Mouse (Mus musculus) midbrain, postnatal 0 days (tissue): ENCODE measurements around the gene Gamt. TPM values are rescaled to one million over a fixed set of nuclear protein-coding genes. Genes with fewer than 3 reads are reported as not detected.

ENCODE experiments used
- ATAC-seq: fragments of 200-750 bp; cut with Nextera tagmentation; 2 replicates; pipeline ENCODE4 v1.8.0; 2017; ENCODE audit warnings: moderate number of reproducible peaks, mild to moderate bottlenecking, moderate TSS enrichment, moderate library complexity; ENCODE audit not compliant: low FRiP score
- DNase-seq: peaks from one replicate; pipeline ENCODE4 v3.0.0-alpha.2; 2015; ENCODE audit warnings: low spot score
- H3K27ac ChIP-seq: fragments of 300-500 bp; sonication (generic); 2 replicates; pipeline ENCODE4 v1.5.1; 2014; ENCODE audit warnings: low read depth, mild to moderate bottlenecking, low read length, mixed read lengths
- H3K27me3 ChIP-seq: fragments of 300-500 bp; sonication (generic); 2 replicates; pipeline ENCODE4 v1.6.1; 2014; ENCODE audit warnings: low read length, control low read depth, mixed read lengths; ENCODE audit not compliant: insufficient read depth
- H3K36me3 ChIP-seq: fragments of 300-500 bp; sonication (generic); 2 replicates; pipeline ENCODE4 v1.6.1; 2014; ENCODE audit warnings: low read length, control low read depth, mixed read lengths; ENCODE audit not compliant: insufficient read depth
- H3K4me1 ChIP-seq: fragments of 300-500 bp; sonication (generic); 2 replicates; pipeline ENCODE4 v1.6.1; 2014; ENCODE audit warnings: mild to moderate bottlenecking, control low read depth, antibody characterized with exemption, low read length, mixed read lengths; ENCODE audit not compliant: insufficient read depth
- H3K4me2 ChIP-seq: fragments of 300-500 bp; sonication (generic); 2 replicates; pipeline ENCODE4 v1.6.1; 2014; ENCODE audit warnings: low read depth, mild to moderate bottlenecking, low read length, mixed read lengths; ENCODE audit not compliant: poor library complexity, severe bottlenecking
- H3K4me3 ChIP-seq: fragments of 300-500 bp; sonication (generic); 2 replicates; pipeline ENCODE4 v1.5.1; 2014; ENCODE audit warnings: low read depth, mild to moderate bottlenecking, low read length, moderate library complexity
- H3K9ac ChIP-seq: fragments of 300-500 bp; sonication (generic); replicated peaks from 2 replicates; pipeline ENCODE4 v1.6.1; 2014; ENCODE audit warnings: mild to moderate bottlenecking, low read length, moderate library complexity, mixed read lengths; ENCODE audit not compliant: poor library complexity, severe bottlenecking
- H3K9me3 ChIP-seq: fragments of 300-500 bp; sonication (generic); 2 replicates; pipeline ENCODE4 v1.6.1; 2016; ENCODE audit warnings: low read length, control low read depth
- CTCF ChIP-seq: IDR thresholded peaks from 2 replicates; pipeline ENCODE4 v1.5.1; 2016; ENCODE audit warnings: antibody characterized with exemption, mild to moderate bottlenecking
- WGBS: fragments of 180-500 bp; shearing (Covaris S2); extraction: QIAGEN DNeasy Blood & Tissue Kit; methylation state at CpG from one replicate; pipeline ENCODE4 v1.1.7; 2014; 5-methylcytosine and 5-hydroxymethylcytosine counted together
- polyA plus RNA-seq: library from polyadenylated mRNA; unstranded; fragments of >200 nt; fragmentation: Nextera tagmentation; extraction: Ambion mirVana; gene quantifications from 2 replicates; pipeline ENCODE4 v1.2.1, GENCODE M21; 2015
- total RNA-seq: library from RNA; depleted of rRNA; stranded (reverse); fragments of >200 nt; gene quantifications from 2 replicates; pipeline ENCODE4 v1.2.3, GENCODE M21; 2014

The Gamt gene
- total and polyA plus RNA-seq, 2 experiments from 2014 or later: 14.3 to 16.8 TPM

- peak overlapping the region; percentile 91 for H3K9ac ChIP-seq
- peaks cover 28% of the 10 kb centered on the region for H3K36me3 ChIP-seq
- ATAC-seq (peak; percentile 0; the same call in 1 of the 2 replicates), DNase-seq (no peak)
- no peaks in the 10 kb centered on the region for H3K27me3 ChIP-seq
- TF ChIP-seq CTCF: peak; percentile 23
- peak overlapping the region; percentile 58 for H3K4me3 ChIP-seq
- H3K27ac ChIP-seq: peak overlapping the region; percentile 100
- no peaks in the 10 kb centered on the region for H3K9me3 ChIP-seq
- H3K4me1 ChIP-seq: peaks cover 38% of the 10 kb centered on the region
- 50% methylated on average over 10 of the region's 10 CpGs for WGBS
- H3K4me2 ChIP-seq: peak overlapping the region; percentile 91
Measured at GRCm38 (mm10) chr10:80301256-80302081, 40.7 kb upstream of the Gamt start.

- Histone ChIP-seq H3K36me3 (peaks cover 21% of the 10 kb centered on the region), H3K9me3 (no peaks in the 10 kb centered on the region), H3K27ac (peak overlapping the region; percentile 100), H3K4me3 (peak overlapping the region; percentile 58), H3K4me1 (peaks cover 40% of the 10 kb centered on the region), H3K9ac (peak overlapping the region; percentile 91), H3K4me2 (peak overlapping the region; percentile 91), H3K27me3 (no peaks in the 10 kb centered on the region)
- ATAC-seq: peak; percentile 77
- WGBS: 4% methylated on average over 11 of the region's 11 CpGs
- DNase-seq: peak; percentile 94
- peak; percentile 42 for TF ChIP-seq CTCF
Measured at GRCm38 (mm10) chr10:80300672-80301181, 39.9 kb upstream of the Gamt start.

- no peak for TF ChIP-seq CTCF
- H3K27me3 ChIP-seq: no peaks in the 10 kb centered on the region
- DNase-seq (peak; percentile 34), ATAC-seq (no peak)
- peak overlapping the region; percentile 91 for H3K4me2 ChIP-seq
- H3K36me3 ChIP-seq: peaks cover 13% of the 10 kb centered on the region
- H3K4me3 ChIP-seq: peak overlapping the region; percentile 58
- H3K27ac ChIP-seq: peak overlapping the region; percentile 100
- WGBS: 29% methylated on average over 10 of the region's 10 CpGs
- peak overlapping the region; percentile 91 for H3K9ac ChIP-seq
- no peaks in the 10 kb centered on the region for H3K9me3 ChIP-seq
- peaks cover 40% of the 10 kb centered on the region for H3K4me1 ChIP-seq
Measured at GRCm38 (mm10) chr10:80299824-80300223, 39.0 kb upstream of the Gamt start.

GRCm38 (mm10) chr10:80299301-80299700, 38.5 kb upstream of the Gamt start:
- DNase-seq (peak; percentile 67), ATAC-seq (peak; percentile 2; the same call in 1 of the 2 replicates)
- H3K9ac ChIP-seq: peak overlapping the region; percentile 91
- no peak for TF ChIP-seq CTCF
- 5% methylated on average over 15 of the region's 15 CpGs for WGBS
- peaks cover 40% of the 10 kb centered on the region for H3K4me1 ChIP-seq
- peak overlapping the region; percentile 91 for H3K4me2 ChIP-seq
- H3K27ac ChIP-seq: peak overlapping the region; percentile 100
- H3K4me3 ChIP-seq: peak overlapping the region; percentile 58
- no peaks in the 10 kb centered on the region for H3K27me3 ChIP-seq
- H3K36me3 ChIP-seq: peaks cover 13% of the 10 kb centered on the region
- H3K9me3 ChIP-seq: no peaks in the 10 kb centered on the region

- Histone ChIP-seq H3K4me3 (peak overlapping the region; percentile 58), H3K4me1 (peaks cover 40% of the 10 kb centered on the region), H3K4me2 (peak overlapping the region; percentile 91), H3K9ac (peak overlapping the region; percentile 91), H3K36me3 (peaks cover 16% of the 10 kb centered on the region), H3K9me3 (no peaks in the 10 kb centered on the region), H3K27ac (peak overlapping the region; percentile 100), H3K27me3 (no peaks in the 10 kb centered on the region)
- 2% methylated on average over 26 of the region's 26 CpGs for WGBS
- DNase-seq: peak; percentile 96
- peak; percentile 69 for TF ChIP-seq CTCF
- peak; percentile 82 for ATAC-seq
Measured at GRCm38 (mm10) chr10:80298571-80299281, 37.9 kb upstream of the Gamt start.
